Mouse (Mus musculus) large intestine, adult 2 months (tissue): ENCODE results near the gene Nog. TPM values are rescaled to one million over a fixed set of nuclear protein-coding genes. Genes with fewer than 3 reads are reported as not detected.

ENCODE experiments used
- DNase-seq: peaks from one replicate; pipeline ENCODE4 v3.0.0-alpha.2; 2012; ENCODE audit warnings: low read depth, low spot score
- WGBS: fragments of 180-500 bp; shearing (Covaris S2); methylation state at CpG from one replicate; pipeline ENCODE4 v1.1.7; 2018; 5-methylcytosine and 5-hydroxymethylcytosine counted together
- polyA plus RNA-seq: library from polyadenylated mRNA; depleted of rRNA; stranded (reverse); fragments of >200 nt; gene quantifications from 2 replicates; pipeline ENCODE4 v1.2.3, GENCODE M21; 2012; rRNA removed

Gene Nog
- polyA plus RNA-seq, 1 experiment = 1.2 TPM

DNA sequence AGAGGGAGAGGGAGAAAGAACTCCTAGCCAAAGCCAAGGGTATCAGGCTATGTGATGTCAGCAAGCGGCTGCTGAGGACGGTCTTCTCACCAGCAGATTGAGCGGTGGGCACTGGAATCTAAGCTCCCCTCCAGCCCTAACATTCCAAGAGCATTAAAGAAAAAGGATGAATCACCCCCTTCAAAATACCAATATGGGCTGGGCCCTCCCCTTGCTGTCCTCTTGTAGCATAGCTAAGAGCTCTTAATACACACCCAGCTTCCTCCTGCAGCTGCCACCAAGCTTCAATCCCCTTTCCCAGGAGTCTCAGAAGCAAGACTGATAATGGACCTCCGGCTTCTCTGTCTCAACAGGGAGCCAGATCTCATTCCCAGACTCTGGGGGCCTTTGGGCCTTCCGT is 4.6 kb downstream of the Nog start:
- WGBS = 68% methylated on average over 5 of the region's 5 CpGs
- DNase-seq = no peak

DNA sequence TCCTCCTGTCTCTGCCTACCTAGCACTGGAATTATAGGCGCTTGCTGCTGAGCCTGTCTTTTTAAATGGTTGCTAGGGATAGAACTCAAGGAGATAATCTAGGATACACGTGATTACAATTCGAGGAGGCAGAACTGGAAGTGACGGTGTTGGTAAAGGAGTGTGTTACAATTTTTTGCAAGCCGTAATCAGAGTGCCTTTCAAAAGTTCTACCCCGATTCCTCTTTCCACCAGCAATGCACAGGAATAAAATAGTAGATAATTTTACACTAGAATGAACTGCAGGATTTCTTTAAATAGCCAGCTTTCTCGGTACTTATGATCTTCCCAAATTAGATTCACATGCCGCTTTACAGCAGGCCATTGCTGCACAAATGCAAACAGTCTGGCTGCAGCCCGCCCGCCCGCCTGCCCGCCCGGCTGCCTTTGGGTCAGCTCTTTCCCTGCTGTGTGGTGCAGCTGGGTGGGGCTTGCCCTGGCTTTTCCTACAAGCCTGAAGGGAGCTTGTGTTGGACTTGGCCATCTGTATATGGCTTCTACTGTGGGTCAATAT is 32.2 kb downstream of the Nog start:
- DNase-seq = no peak
- WGBS = 55% methylated on average over 13 of the region's 13 CpGs

DNA sequence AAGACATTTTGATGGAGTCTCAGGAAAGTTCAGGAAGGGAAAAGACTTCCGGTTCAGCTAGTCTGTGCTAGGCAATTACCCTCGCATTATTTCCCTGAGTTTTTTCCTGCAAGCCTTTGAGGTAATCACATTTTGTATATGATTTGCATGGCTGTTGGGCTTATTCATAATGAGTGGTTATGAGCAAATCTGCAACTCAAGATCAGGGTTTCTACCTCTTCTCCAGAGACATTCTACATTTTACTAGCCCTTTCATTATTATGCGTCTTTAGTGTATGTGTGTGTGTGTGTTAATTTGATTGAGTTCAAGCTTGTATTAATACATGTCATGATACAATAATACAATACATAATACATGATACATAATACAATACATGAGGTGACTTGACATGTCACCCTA is 34.6 kb downstream of the Nog start:
- 79% methylated on average over 3 of the region's 3 CpGs for WGBS
- DNase-seq = no peak

DNA sequence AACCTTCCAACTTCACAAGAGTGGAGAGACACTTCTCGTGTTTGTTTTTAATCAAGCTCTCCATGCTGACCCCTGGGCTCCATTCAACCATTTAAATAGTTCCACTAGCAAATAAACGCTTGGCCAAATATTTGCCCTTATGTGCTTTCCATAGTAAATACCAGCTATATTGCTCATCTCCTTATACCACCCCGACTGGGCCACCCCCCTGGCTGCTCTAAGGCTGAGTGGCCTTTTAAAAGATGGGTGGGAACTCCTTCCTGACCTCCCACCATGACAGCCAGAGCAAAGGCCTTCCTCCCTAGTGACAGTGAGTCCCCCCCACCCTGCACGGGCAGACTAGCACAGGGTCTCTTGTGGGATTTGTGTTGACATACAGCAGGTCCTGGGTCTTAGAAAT is 37.1 kb downstream of the Nog start:
- 26% methylated on average over 4 of the region's 4 CpGs for WGBS
- no peak for DNase-seq

DNA sequence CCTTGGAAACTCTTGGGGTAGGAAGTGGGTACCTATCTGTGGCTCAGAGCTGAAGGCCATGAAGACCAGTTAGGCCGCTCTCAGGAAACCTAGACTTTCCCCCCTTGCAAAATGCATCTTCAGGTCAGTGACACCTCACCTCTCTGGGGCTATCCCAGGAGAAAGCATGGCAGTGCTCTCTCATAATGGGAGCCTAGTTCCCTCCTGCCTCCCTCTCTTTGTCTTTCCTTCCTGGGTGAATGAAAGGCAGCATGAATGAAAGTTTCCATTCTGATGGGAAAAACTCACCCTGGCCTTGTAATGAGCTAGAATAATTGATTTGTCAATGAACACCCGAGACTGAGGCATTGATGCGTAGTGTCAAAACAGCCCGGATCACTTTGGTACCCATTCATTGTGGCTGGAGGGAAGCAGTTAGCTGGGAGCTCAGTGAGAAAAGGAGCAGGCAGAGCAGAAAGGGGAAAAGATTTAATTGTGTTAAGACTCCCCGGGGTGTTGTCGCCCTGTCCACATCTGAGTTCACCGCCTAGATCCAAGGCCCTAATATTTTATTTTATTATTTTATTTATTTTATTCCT is 42.7 kb downstream of the Nog start:
- WGBS = 90% methylated on average over 7 of the region's 7 CpGs
- no peak for DNase-seq

DNA sequence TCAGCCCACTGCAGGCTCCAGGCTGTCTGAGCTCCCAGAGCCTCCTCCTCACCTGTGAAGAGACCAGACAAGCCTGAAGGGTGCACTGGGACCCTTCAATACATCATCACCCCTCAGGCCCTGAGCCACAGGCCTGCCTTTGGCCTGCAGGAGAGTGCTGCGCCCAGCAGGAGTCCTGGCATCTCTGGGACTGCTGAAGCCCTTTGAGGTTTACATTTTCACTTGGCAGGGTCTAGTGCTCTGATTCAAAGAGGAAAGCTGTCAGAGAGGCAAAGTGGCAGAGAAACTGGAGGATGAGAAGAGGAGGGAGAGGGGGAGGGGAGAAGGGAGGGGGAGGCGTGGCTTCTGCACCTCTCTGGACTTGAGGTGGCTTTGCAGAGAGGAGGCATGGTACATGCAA is 44.2 kb downstream of the Nog start:
- DNase-seq = no peak
- 80% methylated on average over 2 of the region's 2 CpGs for WGBS

DNA sequence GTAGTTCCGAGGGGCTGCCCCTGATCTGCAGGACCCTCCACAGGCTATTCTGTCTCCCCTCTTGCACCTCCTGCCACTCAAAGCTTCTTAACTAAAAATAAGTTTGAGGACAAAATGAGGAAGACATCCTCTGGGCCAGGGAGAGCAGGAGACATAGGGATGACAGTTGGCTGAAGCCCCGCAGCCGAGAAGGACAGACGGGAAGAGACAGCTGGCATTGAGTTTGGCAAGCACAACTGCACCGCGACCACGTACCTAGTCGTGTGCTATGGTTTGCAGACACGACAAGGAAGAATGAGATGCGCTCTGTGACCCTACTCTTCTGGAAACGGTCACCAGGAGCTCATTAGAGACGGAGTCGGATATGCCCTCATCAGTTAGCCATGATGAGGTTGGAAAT is 48.2 kb downstream of the Nog start:
- no peak for DNase-seq
- 89% methylated on average over 13 of the region's 13 CpGs for WGBS

Other genes with a start within 250 kb of the Nog start
- gene Dgke, start 235.5 kb downstream of the Nog start, polyA plus RNA-seq = 1.1 and 2.5 TPM in 2 replicates
- gene Gm525, start 228.5 kb downstream of the Nog start, polyA plus RNA-seq = 0.60 and 0.61 TPM in 2 replicates